Mouse (Mus musculus) skeletal muscle tissue, adult 2 months (tissue): ENCODE measurements around the gene Cdhr3.

ENCODE experiments used
- DNase-seq: peaks from one replicate; pipeline ENCODE4 v3.0.0-alpha.2; 2012; ENCODE audit warnings: low read depth, low spot score

The Cdhr3 gene

GRCm38 (mm10) chr12:33092775-33093174 is at the start of gene Cdhr3:
Gene Cdhr3 (minus strand): TSS chr12:33092875.
- no peak for DNase-seq

DNA sequence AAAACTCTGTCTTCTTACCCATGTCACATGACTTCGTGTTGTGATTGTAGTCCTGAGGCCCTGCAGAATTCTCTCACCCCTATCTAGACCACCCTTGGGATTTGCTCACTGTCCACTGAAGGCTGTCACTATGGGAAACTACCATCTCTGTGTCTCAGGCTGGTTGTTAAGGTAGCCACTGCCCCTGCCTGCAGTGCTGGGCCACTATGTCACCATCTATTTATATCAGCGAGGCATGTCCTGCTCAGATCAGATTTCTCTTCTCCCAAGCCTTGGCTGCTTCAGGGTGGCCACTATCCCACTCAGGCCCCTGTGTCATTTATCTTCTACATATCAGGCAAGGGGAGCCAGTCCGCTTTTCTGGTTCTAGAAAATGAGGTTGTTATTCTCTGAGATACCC is 46.4 kb upstream of the Cdhr3 start:
- DNase-seq: peak; percentile 88

- DNase-seq: no peak
Observed at GRCm38 (mm10) chr12:33137857-33138256, 45.2 kb upstream of the Cdhr3 start.

- no peak for DNase-seq
Observed at GRCm38 (mm10) chr12:33131796-33132195, 39.1 kb upstream of the Cdhr3 start.

DNA sequence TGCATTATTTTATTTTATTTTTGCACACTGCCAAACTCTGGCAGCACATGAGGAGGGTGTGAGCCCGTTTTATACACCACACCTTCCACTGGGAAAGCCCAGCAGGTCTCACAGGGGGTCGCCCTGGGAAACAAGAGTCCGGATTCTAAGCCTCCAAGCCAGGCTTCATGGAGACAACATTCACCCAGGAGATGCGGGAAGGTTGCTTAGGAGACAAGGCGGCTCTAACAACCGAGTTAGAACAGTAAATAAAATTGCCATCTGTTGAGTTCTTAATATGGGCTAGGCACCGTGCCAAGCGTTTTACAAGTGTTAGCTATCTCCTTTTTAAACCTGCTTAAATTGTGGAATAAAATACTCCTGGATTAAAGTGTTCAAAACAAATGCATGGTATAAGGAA is 37.7 kb upstream of the Cdhr3 start:
- DNase-seq: no peak

DNA sequence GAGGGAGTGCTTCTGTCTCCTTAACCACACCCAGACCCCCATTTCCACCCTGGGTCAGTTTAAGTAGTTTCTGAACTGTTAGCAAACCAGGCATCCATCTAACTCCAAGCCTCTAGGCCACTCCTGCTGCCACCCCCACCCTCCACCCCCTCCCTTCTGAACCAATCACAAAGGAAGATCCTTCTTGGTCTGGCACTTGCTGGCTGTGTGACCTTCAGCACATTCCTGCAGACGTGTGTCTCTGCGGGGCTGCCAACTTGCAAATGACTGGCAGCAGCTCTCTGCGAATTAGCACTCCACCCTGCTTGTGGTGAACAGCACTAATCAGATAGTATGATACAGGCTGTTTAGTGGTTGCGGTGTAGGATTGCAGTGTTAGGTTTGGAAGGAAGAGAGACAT is 36.7 kb upstream of the Cdhr3 start:
- peak; percentile 17 for DNase-seq

DNA sequence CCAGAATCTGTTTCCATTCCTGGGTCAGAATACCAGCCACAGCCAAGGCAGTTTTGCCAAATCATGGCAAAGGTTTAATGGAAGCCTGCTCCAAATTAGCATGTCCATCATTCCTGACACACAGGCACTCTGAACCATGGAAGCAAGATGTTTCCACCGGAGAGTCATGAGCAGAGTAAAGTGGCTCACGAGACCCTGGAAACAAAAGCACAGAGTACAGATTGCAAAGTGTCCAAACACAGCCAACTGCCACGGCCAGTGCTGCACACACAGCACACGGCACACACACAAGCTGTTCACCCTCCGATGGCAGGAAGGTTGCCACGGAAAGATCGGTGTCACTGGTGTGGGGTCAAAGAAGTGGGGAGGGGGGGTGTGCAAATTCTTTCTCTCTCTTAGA is 36.0 kb upstream of the Cdhr3 start:
- DNase-seq: no peak

DNA sequence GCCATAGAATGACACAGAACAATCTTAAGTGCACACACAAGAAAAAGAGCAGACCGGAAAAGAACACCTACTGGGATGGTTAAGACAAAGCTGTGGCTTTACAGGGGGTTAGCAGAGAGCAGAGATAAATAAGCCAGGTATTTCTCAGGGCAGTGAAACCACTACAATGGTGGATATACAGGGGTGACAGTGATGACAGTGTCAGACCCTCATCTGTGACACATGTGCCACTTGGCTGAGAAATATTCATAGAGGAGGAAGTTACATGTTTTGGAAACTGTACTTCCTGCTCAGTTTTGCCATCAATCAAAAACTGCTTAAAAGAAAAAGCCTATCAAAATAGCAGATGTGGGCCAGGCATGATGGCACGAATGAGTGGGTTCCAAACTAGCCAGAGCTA is 35.4 kb upstream of the Cdhr3 start:
- DNase-seq: no peak

DNA sequence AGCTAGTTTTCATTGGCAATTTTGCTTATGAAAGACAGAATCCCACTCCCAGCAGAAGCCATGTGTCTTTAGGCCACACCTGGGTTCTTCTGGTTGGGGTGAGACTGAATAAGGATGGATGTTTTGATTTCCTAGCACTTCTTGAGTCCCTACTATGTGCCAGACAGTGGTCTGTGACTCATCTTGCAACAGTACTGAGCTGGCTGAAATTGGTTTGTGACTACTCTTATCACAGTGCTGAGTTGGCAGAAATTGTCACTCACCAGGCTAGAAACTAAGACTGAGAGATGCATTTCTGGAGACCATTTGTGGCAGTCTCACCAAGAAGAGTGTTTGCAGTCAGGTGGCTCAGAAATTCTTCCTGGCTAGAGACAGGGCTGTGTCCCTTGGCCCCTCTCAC is 33.6 kb upstream of the Cdhr3 start:
- no peak for DNase-seq

GRCm38 (mm10) chr12:33125594-33126227 is 33.0 kb upstream of the Cdhr3 start:
- DNase-seq: no peak

GRCm38 (mm10) chr12:33118624-33119301 is 26.1 kb upstream of the Cdhr3 start:
- no peak for DNase-seq

DNA sequence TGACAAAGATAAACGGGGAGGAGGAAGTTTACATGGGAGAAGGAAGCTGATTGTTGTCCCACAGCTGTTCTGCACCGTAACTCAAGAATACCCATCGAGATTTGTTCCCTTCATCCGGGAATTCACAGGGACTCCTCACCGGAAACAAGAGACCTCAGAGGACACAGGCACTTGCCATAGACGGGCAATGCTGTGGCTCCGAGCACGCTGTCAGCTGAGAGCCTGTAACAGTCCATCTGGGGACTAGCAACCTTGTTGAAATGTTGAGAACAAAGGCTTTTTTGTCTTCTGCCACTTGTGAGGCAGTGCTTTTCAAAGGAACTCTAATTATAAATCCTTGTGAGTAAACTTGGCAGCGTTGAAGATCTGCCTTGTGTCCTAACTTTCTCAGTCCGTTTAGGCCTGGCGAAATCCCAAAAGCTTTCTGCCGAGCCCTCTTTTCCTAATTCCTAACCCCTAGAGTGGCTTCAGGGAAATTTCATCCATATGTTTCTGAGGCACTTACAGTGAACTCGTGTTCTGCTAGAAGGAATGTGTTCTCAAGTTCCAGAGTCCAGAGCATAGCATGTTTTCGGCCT is 18.3 kb upstream of the Cdhr3 start:
- DNase-seq: peak; percentile 21

DNA sequence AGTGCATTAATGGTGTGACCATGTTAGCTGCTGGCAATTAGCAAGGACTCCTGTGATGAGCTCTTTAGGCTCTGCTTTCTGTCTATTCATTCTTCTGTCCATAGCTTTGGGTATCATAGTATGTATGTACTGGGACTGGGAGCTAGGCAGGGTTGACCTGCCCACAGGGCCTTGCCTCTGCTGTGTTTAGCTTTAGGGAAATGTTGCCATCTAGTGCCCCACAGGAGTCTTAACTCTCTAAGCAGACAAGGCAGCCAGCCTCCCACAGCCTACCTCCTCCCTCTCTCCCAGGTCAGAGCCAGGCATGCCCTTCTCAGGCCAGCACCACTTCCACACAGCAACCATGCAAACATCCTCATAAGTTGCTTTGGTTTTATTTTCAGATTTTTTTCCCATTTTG is 16.9 kb upstream of the Cdhr3 start:
- peak; percentile 64 for DNase-seq

GRCm38 (mm10) chr12:33106438-33107167 is 13.9 kb upstream of the Cdhr3 start:
- no peak for DNase-seq

DNA sequence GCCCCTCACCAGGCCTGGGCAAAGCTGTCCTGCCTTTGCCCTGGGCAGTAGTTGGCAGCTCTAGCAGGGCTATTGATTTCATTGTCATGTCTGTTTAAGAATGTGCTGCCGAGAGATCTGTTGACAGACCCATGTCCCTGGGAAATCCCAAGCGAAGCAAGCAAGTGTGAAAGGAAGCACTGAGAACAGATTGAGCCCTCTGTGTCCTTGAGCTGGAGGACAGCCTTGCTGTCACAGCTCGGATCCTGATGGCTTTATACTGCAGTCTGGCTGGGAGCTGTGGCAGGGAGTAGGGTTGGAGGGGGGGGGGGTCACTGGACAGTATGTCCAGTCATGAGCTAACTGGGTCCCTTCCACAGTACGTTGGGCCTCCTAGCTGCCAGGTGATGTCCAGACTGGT is 13.0 kb upstream of the Cdhr3 start:
- no peak for DNase-seq

GRCm38 (mm10) chr12:33102342-33103115 is 9.9 kb upstream of the Cdhr3 start:
- DNase-seq: no peak

DNA sequence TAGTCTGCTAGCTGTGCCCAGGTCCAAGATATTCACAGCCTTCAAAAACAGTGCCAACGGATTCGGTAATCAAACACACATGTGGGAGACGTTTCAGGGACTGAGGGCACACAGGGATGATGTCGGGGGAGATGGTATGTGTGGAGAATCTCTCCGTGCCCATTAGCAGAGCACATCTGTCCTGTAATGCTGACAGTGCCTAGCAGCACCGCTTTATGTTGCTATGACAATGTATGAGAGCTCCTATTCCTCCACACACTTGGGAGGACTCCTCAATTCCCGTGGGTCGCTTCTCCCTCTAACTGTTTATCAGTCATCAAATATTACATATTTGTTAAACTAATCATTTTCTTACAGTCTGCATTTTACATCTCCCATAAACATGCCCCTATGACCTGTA is 9.0 kb upstream of the Cdhr3 start:
- no peak for DNase-seq

DNA sequence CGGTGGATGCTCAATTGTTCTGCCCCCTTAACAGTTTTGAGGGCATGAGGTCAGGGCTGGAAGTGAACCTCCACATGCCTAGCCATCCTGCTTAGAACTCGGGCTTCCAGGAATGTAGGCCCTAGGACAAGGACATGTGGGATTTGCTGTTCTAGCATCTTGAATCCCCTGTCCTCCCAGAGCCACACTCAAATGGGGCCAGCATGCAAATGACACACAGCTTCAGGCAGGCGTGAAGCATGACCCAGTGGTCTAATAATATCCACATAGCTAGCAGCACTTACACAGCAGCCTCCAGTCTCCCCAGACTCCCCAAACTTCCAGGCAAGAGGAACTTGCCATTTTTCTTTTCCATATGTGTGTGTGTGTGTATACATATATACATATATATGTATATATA is 3.3 kb upstream of the Cdhr3 start:
- peak; percentile 9 for DNase-seq

DNA sequence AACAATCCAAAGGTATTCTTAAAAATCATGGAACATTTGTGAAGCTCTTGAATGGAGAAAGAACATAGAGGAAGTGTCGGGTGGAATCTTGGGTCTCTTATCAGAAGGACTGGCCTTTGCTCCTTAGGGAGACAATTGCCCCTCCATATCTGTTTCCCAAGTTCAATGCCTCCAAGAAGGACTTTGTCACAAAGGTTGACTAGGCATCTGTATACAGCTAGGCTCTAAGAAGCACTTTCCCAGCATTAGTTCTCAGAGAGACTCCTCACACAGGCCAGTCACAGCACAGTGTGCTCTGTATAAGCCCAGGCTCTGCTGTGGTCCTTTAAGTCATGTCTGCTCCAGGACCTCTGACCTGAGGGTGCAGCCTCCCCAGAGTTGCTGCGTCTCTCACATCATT is 479 bp downstream of the Cdhr3 start:
- no peak for DNase-seq

DNA sequence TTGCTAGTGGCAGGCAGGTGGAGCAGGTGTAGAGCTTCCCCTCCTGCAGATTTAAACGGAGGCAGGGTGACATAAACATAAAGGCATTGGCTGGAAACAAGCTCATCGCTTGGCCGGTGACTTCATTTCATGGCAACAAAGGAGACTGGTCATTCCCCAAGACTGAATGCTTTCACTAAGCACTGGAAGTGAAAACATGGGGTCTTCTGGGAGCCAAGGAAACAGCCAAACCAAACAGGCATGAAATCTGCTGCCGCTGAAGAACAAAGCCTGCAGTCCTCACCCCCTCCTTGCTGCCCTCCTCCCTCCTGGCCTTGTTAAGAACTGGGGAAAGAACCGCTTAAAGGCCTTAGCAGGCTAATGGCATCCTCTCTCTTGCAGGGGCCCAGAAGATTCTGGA is 6.5 kb downstream of the Cdhr3 start:
- no peak for DNase-seq

DNA sequence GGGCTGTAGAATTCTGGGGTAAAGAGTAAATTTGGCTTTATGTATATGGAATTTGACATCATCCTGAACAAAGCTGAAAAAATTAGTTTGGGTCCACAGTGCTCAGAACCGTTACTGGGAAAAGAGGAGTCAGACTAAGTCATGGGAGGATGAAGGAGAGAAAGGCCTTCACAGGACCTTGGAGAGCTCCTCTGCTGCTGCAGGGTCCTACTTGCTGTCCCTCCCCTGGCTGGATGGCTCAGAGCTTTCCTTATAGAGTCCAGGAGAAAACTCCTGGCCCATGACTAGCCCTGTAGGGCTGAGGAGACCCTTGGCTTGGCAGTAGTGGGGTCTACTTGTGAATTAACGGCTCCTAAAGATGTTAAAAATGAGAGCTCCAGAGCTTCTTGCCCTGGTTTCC is 8.0 kb downstream of the Cdhr3 start:
- DNase-seq: no peak

GRCm38 (mm10) chr12:33083362-33083761 is 9.3 kb downstream of the Cdhr3 start:
- DNase-seq: peak; percentile 45
